Mouse (Mus musculus) CH12.LX (cell line): ENCODE data around the gene Lmf2. TPM values are rescaled to one million over a fixed set of nuclear protein-coding genes. Genes with fewer than 3 reads are reported as not detected.

Source experiments
- DNase-seq: peaks from one replicate; pipeline ENCODE4 v3.0.0-alpha.2; 2013; ENCODE audit errors: extremely low read depth
- H3K27ac ChIP-seq: 2 replicates; pipeline ENCODE4 v1.5.1; 2012; ENCODE audit warnings: low read depth, mild to moderate bottlenecking, control low read depth, moderate library complexity; ENCODE audit not compliant: insufficient read depth
- H3K27me3 ChIP-seq: replicated peaks from 2 replicates; pipeline ENCODE3; 2012; ENCODE audit warnings: inconsistent platforms
- H3K36me3 ChIP-seq, 2 experiments: replicated peaks in 1 of 2; 2 replicates each; pipeline versions ENCODE3 to v1.6.1; 2012; ENCODE audit warnings: inconsistent platforms in 1 of 2, low read length in 1 of 2, mild to moderate bottlenecking in 1 of 2, mixed read lengths in 1 of 2, moderate library complexity in 1 of 2; ENCODE audit not compliant: control insufficient read depth in 1 of 2, insufficient read depth in 1 of 2
- H3K4me1 ChIP-seq, 2 experiments: 2 replicates each; pipeline ENCODE4 v1.6.1; 2012; ENCODE audit warnings: inconsistent platforms in 1 of 2, moderate library complexity in 1 of 2; ENCODE audit not compliant: insufficient read depth in 2 of 2, control insufficient read depth in 1 of 2
- H3K4me2 ChIP-seq: 2 replicates; pipeline ENCODE4 v1.6.1; 2012; ENCODE audit warnings: low read depth, mild to moderate bottlenecking, control low read depth; ENCODE audit not compliant: poor library complexity, insufficient read depth, severe bottlenecking
- H3K4me3 ChIP-seq, 3 experiments: fragments of 150-350 bp in 1 of 3; sonication (generic) in 1 of 3; replicated peaks in 1 of 3; 2 replicates each; pipeline versions ENCODE3 to v1.5.1; 2011 to 2012; ENCODE audit warnings: low read depth in 2 of 3, low read length in 2 of 3, mild to moderate bottlenecking in 2 of 3, moderate library complexity in 2 of 3, control low read depth in 1 of 3, improper control_type of control experiment in 1 of 3, inconsistent platforms in 1 of 3, mixed read lengths in 1 of 3; ENCODE audit not compliant: poor library complexity in 1 of 3
- H3K79me2 ChIP-seq: replicated peaks from 2 replicates; pipeline ENCODE4 v1.6.1; 2012; ENCODE audit warnings: mild to moderate bottlenecking, moderate library complexity; ENCODE audit not compliant: control insufficient read depth, poor library complexity, insufficient read depth, severe bottlenecking; ENCODE audit errors: extremely low read depth
- H3K9ac ChIP-seq: 2 replicates; pipeline ENCODE4 v1.6.1; 2012; ENCODE audit warnings: low read depth, mild to moderate bottlenecking, control low read depth, moderate library complexity; ENCODE audit not compliant: insufficient read depth
- H3K9me3 ChIP-seq: replicated peaks from 2 replicates; pipeline ENCODE3; 2012; ENCODE audit warnings: low read length, inconsistent platforms, mixed read lengths
- BHLHE40 ChIP-seq: IDR thresholded peaks from 2 replicates; pipeline ENCODE4 v1.6.1; 2011; ENCODE audit warnings: mild to moderate bottlenecking, low read depth, low read length, improper control_type of control experiment
- CHD2 ChIP-seq: IDR thresholded peaks from 2 replicates; pipeline ENCODE4 v1.6.1; 2011; ENCODE audit warnings: low read length, improper control_type of control experiment
- CTCF ChIP-seq, 2 experiments: IDR thresholded peaks in 1 of 2; conservative IDR thresholded peaks in 1 of 2; 2 replicates each; pipeline ENCODE4 v1.5.1; 2011 to 2012; ENCODE audit warnings: low read depth in 2 of 2, low read length in 2 of 2, improper control_type of control experiment in 1 of 2, inconsistent platforms in 1 of 2, mild to moderate bottlenecking in 1 of 2, moderate library complexity in 1 of 2
- E2F4 ChIP-seq: IDR thresholded peaks from 2 replicates; pipeline ENCODE4 v1.6.1; 2011; ENCODE audit warnings: low read depth, low read length, improper control_type of control experiment; ENCODE audit not compliant: insufficient replicate concordance
- EP300 ChIP-seq: IDR thresholded peaks from 2 replicates; pipeline ENCODE4 v1.6.1; 2011; ENCODE audit warnings: low read length, improper control_type of control experiment
- HCFC1 ChIP-seq: IDR thresholded peaks from 2 replicates; pipeline ENCODE4 v1.6.1; 2012; ENCODE audit warnings: low read depth, mild to moderate bottlenecking, inconsistent platforms, low read length, improper control_type of control experiment
- IRF4 ChIP-seq: IDR thresholded peaks from 2 replicates; pipeline ENCODE4 v1.6.1; 2014; ENCODE audit warnings: low read depth, mild to moderate bottlenecking, inconsistent platforms, low read length, improper control_type of control experiment
- MAFK ChIP-seq: IDR thresholded peaks from 2 replicates; pipeline ENCODE4 v1.6.1; 2011; ENCODE audit warnings: low read length, improper control_type of control experiment; ENCODE audit not compliant: insufficient replicate concordance
- MAZ ChIP-seq: IDR thresholded peaks from 2 replicates; pipeline ENCODE4 v1.6.1; 2012; ENCODE audit warnings: low read depth, mild to moderate bottlenecking, inconsistent platforms, low read length, improper control_type of control experiment, moderate library complexity
- MYC ChIP-seq: IDR thresholded peaks from 2 replicates; pipeline ENCODE4 v1.6.1; 2011; ENCODE audit warnings: low read depth, mild to moderate bottlenecking, improper control_type of control experiment, low read length
- NELFE ChIP-seq: IDR thresholded peaks from 2 replicates; pipeline ENCODE4 v1.6.1; 2011; ENCODE audit warnings: low read depth, low read length, improper control_type of control experiment
- PAX5 ChIP-seq: IDR thresholded peaks from 2 replicates; pipeline ENCODE4 v1.6.1; 2012; ENCODE audit warnings: low read length, inconsistent platforms, mixed read lengths
- POLR2A ChIP-seq: IDR thresholded peaks from 2 replicates; pipeline ENCODE4 v1.6.1; 2011; ENCODE audit warnings: low read depth, mild to moderate bottlenecking, improper control_type of control experiment, low read length
- RAD21 ChIP-seq: IDR thresholded peaks from 2 replicates; pipeline ENCODE4 v1.6.1; 2011; ENCODE audit warnings: low read depth, mild to moderate bottlenecking, low read length, improper control_type of control experiment, moderate library complexity
- TCF12 ChIP-seq: IDR thresholded peaks from 2 replicates; pipeline ENCODE4 v1.6.1; 2014; ENCODE audit warnings: low read depth, mild to moderate bottlenecking, inconsistent platforms, low read length, improper control_type of control experiment
- UBTF ChIP-seq: IDR thresholded peaks from 2 replicates; pipeline ENCODE4 v1.6.1; 2012; ENCODE audit warnings: low read depth, mild to moderate bottlenecking, inconsistent platforms, low read length, improper control_type of control experiment, moderate library complexity
- USF1 ChIP-seq: IDR thresholded peaks from 2 replicates; pipeline ENCODE4 v1.6.1; 2014; ENCODE audit warnings: low read depth, mild to moderate bottlenecking, inconsistent platforms, low read length, improper control_type of control experiment
- ZC3H11A ChIP-seq: IDR thresholded peaks from 2 replicates; pipeline ENCODE4 v1.6.1; 2012; ENCODE audit warnings: low read depth, mild to moderate bottlenecking, inconsistent platforms, low read length, improper control_type of control experiment
- ZKSCAN1 ChIP-seq: IDR thresholded peaks from 2 replicates; pipeline ENCODE4 v1.6.1; 2012; ENCODE audit warnings: low read depth, inconsistent platforms, low read length, improper control_type of control experiment, borderline replicate concordance
- ZMIZ1 ChIP-seq: IDR thresholded peaks from 2 replicates; pipeline ENCODE4 v1.6.1; 2012; ENCODE audit warnings: low read depth, mild to moderate bottlenecking, inconsistent platforms, low read length, improper control_type of control experiment
- dilution Hi-C: fragments of 300-500 bp; cut with MboI; formaldehyde crosslinking; loops from 2 replicates; pipeline ENCODE4 v1.14.3; 2020; ENCODE audit warnings: low sequenced_read_pairs; ENCODE audit not compliant: extremely low pct_unique_long_range_greater_than_20kb, extremely low pct_ligation_motif_present
- in situ Hi-C: fragments of 300-500 bp; cut with MboI; formaldehyde crosslinking; loops from 3 replicates; pipeline ENCODE4 v1.14.3; 2019; ENCODE audit warnings: low sequenced_read_pairs, low pct_ligation_motif_present, low pct_unique_long_range_greater_than_20kb, mixed read lengths
- polyA plus RNA-seq: library from polyadenylated mRNA; unstranded; fragments of >175 nt; gene quantifications from 2 replicates; pipeline ENCODE4 v1.2.1, GENCODE M21; 2012; ENCODE audit warnings: low read depth; ENCODE audit not compliant: insufficient read length
- total RNA-seq, 2 experiments: library from RNA; depleted of rRNA; stranded (reverse); fragments of 300-350 nt in 1 of 2; fragments of >200 nt in 1 of 2; gene quantifications; 2 replicates each; pipeline ENCODE4 v1.2.3; 2012 to 2014

Lmf2 gene
- total and polyA plus RNA-seq, 3 experiments, result 9.9 to 36.2 (median 18.5) TPM

DNA sequence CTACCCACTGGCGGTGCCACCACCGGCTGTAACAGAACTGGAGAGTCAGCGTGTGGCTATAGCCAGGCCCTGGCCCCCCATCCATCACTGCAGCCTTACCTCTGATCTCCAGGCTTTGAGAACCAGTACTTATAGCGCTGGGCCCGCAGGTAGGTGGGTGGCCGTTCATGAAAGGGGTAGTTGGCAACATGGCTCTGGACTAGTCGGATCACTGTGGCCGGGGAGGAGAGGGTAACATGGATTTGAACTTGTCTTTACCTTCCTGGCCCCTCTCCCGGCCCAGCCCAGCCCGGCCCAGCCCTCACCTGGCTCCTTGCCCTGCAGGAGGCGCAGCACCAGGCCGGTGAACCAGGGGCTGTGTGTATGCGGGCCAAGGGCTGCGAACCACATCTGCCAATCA, 3.4 kb downstream of the Lmf2 start:
- DNase-seq, result no peak
- H3K27me3 ChIP-seq, result no peaks in the 10 kb centered on the region
- H3K4me2 ChIP-seq, result no peak overlapping the region
- no peak overlapping the region for H3K9ac ChIP-seq
- H3K9me3 ChIP-seq, result no peaks in the 10 kb centered on the region
- no peak overlapping the region for H3K27ac ChIP-seq
- H3K36me3 ChIP-seq, result peaks cover 32 to 56% of the 10 kb centered on the region in 2 experiments
- TF ChIP-seq CHD2 (no peak), POLR2A (no peak), MAZ (no peak), RAD21 (no peak), USF1 (no peak), IRF4 (no peak), BHLHE40 (no peak)
- peaks cover 22% of the 10 kb centered on the region for H3K79me2 ChIP-seq
- H3K4me3 ChIP-seq, result no peak overlapping the region
- H3K4me1 ChIP-seq, result peaks cover 10 to 13% of the 10 kb centered on the region in 2 experiments
- dilution Hi-C loops, result no loop called here
- in situ Hi-C loops, result loop anchor here (25.0 kb wide), 1 partner anchor 240 kb away; the partner anchor contains the start of gene Tubgcp6

DNA sequence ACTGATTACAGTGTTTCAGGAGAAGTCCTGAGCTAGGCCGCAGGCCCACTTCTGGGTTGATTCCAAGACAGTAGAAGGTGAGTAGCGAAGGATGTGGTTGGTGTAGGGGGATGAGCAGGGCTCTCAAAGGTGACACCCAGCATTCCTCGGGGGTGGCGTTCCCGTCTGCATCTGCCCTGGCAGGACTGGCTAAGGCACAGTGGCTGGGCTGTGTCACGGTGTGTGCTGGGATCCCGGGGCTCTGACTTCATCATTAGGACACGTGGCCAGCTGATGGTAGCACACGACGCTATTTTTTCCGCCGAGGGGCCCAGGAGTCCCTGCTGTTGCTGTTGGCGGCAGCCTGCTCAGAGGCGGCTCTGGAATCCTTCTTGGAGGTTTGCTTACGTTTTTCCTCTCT, 4.2 kb downstream of the Lmf2 start:
- Histone ChIP-seq H3K4me1 (peaks cover 10 to 12% of the 10 kb centered on the region in 2 experiments), H3K27ac (no peak overlapping the region), H3K4me2 (no peak overlapping the region), H3K27me3 (no peaks in the 10 kb centered on the region), H3K4me3 (no peak overlapping the region), H3K9me3 (no peaks in the 10 kb centered on the region), H3K9ac (no peak overlapping the region), H3K79me2 (peaks cover 14% of the 10 kb centered on the region), H3K36me3 (peaks cover 32 to 56% of the 10 kb centered on the region in 2 experiments)
- in situ Hi-C loops (loop anchor here (25.0 kb wide), 1 partner anchor 239 kb away; the partner anchor contains the start of gene Tubgcp6), dilution Hi-C loops (no loop called here)
- no peak for DNase-seq
- TF ChIP-seq CTCF (conservative IDR thresholded peaks at IDR 0.05 in 1 of 2, IDR thresholded peaks at IDR 0.05 in 1 of 2; ENCODE audit: low read depth in 2 of 2, low read length in 2 of 2) (no peak), USF1 (no peak), TCF12 (no peak), IRF4 (no peak), ZMIZ1 (no peak), MYC (no peak), CHD2 (no peak), NELFE (no peak), PAX5 (no peak), HCFC1 (no peak), ZKSCAN1 (no peak), MAFK (no peak), E2F4 (no peak), ZC3H11A (no peak), EP300 (no peak), UBTF (no peak)
